In the genomic region with DNA sequence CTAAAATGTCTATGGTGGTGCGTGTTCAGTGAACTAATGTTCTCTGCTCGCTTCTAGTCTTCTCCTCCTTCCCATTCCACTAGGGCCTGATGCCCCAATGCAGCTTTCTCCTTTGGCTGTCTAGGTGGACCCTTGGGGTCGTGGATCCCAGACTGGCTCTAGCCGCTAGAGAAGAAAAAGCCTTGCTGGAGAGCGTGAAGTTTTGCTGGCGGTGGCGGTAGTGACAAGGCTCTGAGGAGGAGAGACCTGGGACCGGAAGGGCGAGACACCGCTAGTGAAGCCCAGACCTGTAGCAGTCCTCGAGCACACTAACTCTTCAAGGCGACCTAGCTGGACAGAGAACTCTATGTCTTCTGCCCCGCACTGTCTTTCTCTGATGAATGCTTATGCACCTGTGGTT, we compare ENCODE assay signal across 13 mouse cellular contexts. TPM values are rescaled to one million over a fixed set of nuclear protein-coding genes. Genes with fewer than 3 reads are reported as not detected.
DNase-seq lines count a peak whose midpoint lies in the region; ATAC-seq and TF ChIP-seq lines count a peak whose summit lies in the region.
"Had no signal": no experiment of that assay in that cellular context is flagged by ENCODE, and none has a peak within 500 bp of the region (broad histone marks: within the 10 kb centered on the region; RNA-seq: fewer than 3 reads in every experiment).

No protein-coding gene starts in this region.

- TF ChIP-seq POLR2A in lung, adult 2 months (IDR thresholded peaks at IDR 0.05; ENCODE audit: borderline replicate concordance, extremely low read depth, low read depth, low read length) = no peak

- 9% methylated on average over 13 of the region's 13 CpGs for WGBS in lung, adult 2 months
- WGBS in embryonic facial prominence, embryonic 11.5 days = under 1% methylated on average over 13 of the region's 13 CpGs
- 2% methylated on average over 13 of the region's 13 CpGs for WGBS in limb, embryonic 10.5 days
- 4% methylated on average over 13 of the region's 13 CpGs for WGBS in neural tube, embryonic 13.5 days

- no peak overlapping the region for H3K9ac ChIP-seq in embryonic facial prominence, embryonic 11.5 days (replicated peaks; ENCODE audit: low read length)
- peak overlapping the region; percentile 59 for H3K9ac ChIP-seq in neural tube, embryonic 13.5 days
- H3K9ac ChIP-seq: heart, embryonic 13.5 days; liver, embryonic 14.5 days; stomach, embryonic 15.5 days had no signal

- no peaks in the 10 kb centered on the region for H3K36me3 ChIP-seq in embryonic facial prominence, embryonic 11.5 days (replicated peaks; ENCODE audit: control insufficient read depth, insufficient read depth, low read depth, low read length)
- no peaks in the 10 kb centered on the region for H3K36me3 ChIP-seq in limb, embryonic 10.5 days
- H3K36me3 ChIP-seq in neural tube, embryonic 13.5 days = no peaks in the 10 kb centered on the region
- H3K36me3 ChIP-seq: heart, embryonic 13.5 days; stomach, embryonic 15.5 days had no signal

- no peaks in the 10 kb centered on the region for H3K9me3 ChIP-seq in embryonic facial prominence, embryonic 11.5 days (replicated peaks; ENCODE audit: control insufficient read depth, low read length)
- H3K9me3 ChIP-seq in limb, embryonic 10.5 days (replicated peaks) = no peaks in the 10 kb centered on the region
- H3K9me3 ChIP-seq in neural tube, embryonic 13.5 days = no peaks in the 10 kb centered on the region
- H3K9me3 ChIP-seq: heart, embryonic 13.5 days; stomach, embryonic 15.5 days had no signal

- H3K4me2 ChIP-seq in embryonic facial prominence, embryonic 11.5 days (ENCODE audit: low read depth, low read length) = no peak overlapping the region
- peak overlapping the region; percentile 55 for H3K4me2 ChIP-seq in neural tube, embryonic 13.5 days
- H3K4me2 ChIP-seq: heart, embryonic 13.5 days; stomach, embryonic 15.5 days had no signal

- intact Hi-C loops in gastrocnemius, postnatal 36 days (cut with DNase I) = no loop called here

- H3K27ac ChIP-seq in embryonic facial prominence, embryonic 11.5 days (replicated peaks; ENCODE audit: low read depth, low read length) = no peak overlapping the region
- no peak overlapping the region for H3K27ac ChIP-seq in limb, embryonic 10.5 days
- peak overlapping the region; percentile 90 for H3K27ac ChIP-seq in neural tube, embryonic 13.5 days (replicated peaks)
- H3K27ac ChIP-seq: heart, embryonic 13.5 days; liver, embryonic 14.5 days; stomach, embryonic 15.5 days had no signal

- peaks cover 59% of the 10 kb centered on the region for H3K27me3 ChIP-seq in embryonic facial prominence, embryonic 11.5 days (ENCODE audit: control insufficient read depth, insufficient read depth, low read length)
- H3K27me3 ChIP-seq in limb, embryonic 10.5 days (ENCODE audit: low read depth, poor library complexity, severe bottlenecking) = peaks cover 100% of the 10 kb centered on the region
- H3K27me3 ChIP-seq in neural tube, embryonic 13.5 days = peaks cover 84% of the 10 kb centered on the region

- TF ChIP-seq CTCF in lung, adult 2 months (IDR thresholded peaks at IDR 0.05; ENCODE audit: insufficient read depth, low read length) = no peak

- peak; percentile 17 for DNase-seq in lung, adult 2 months
- DNase-seq in lung, adult 18-20 months = no peak
- DNase-seq in embryonic facial prominence, embryonic 11.5 days (ENCODE audit: low spot score) = peak; percentile 11
- DNase-seq in limb, embryonic 10.5 days (ENCODE audit: low spot score) = peak; percentile 57
- DNase-seq in layer of hippocampus, postnatal 36 days = no peak
- no peak for DNase-seq in gastrocnemius, postnatal 36 days
- no peak for DNase-seq in adrenal gland, adult 18-20 months (ENCODE audit: low spot score in 2 of 2)
- DNase-seq: cerebellum, postnatal 36 days; right cerebral cortex, adult 18-20 months had no signal

- H3K4me3 ChIP-seq in lung, adult 2 months (replicated peaks; ENCODE audit: extremely low read depth, low read depth, low read length) = no peak overlapping the region
- no peak overlapping the region for H3K4me3 ChIP-seq in embryonic facial prominence, embryonic 11.5 days (ENCODE audit: low read depth, low read length)
- no peak overlapping the region for H3K4me3 ChIP-seq in limb, embryonic 10.5 days
- peak overlapping the region; percentile 36 for H3K4me3 ChIP-seq in neural tube, embryonic 13.5 days
- H3K4me3 ChIP-seq: heart, embryonic 13.5 days; stomach, embryonic 15.5 days had no signal

- no peak for ATAC-seq in embryonic facial prominence, embryonic 11.5 days (replicated peaks; ENCODE audit: insufficient number of reproducible peaks, low FRiP score, low TSS enrichment, low read depth)
- ATAC-seq in neural tube, embryonic 13.5 days (ENCODE audit: low read depth) = no peak

- peaks cover 6% of the 10 kb centered on the region; the same call in 1 of the 2 replicates for H3K4me1 ChIP-seq in lung, adult 2 months (ENCODE audit: control insufficient read depth, insufficient read depth, low read length)
- H3K4me1 ChIP-seq in embryonic facial prominence, embryonic 11.5 days (ENCODE audit: control insufficient read depth, insufficient read depth, low read length) = peaks cover 4% of the 10 kb centered on the region
- peaks cover 26% of the 10 kb centered on the region for H3K4me1 ChIP-seq in limb, embryonic 10.5 days
- H3K4me1 ChIP-seq in neural tube, embryonic 13.5 days (replicated peaks) = peaks cover 62% of the 10 kb centered on the region

RNA-seq across cellular contexts. Expression of a gene that starts 19.4 kb away (rescaled TPM):
- 5.5 and 8.0 TPM in 2 replicates for polyA plus RNA-seq in lung, adult 2 months (2012; rRNA removed)
- polyA plus RNA-seq in embryonic facial prominence, embryonic 11.5 days (2014; fragmentation: Nextera tagmentation; extraction: Ambion mirVana) = 32.5 and 37.4 TPM in 2 replicates
- 24.8 and 26.2 TPM in 2 replicates for polyA plus RNA-seq in limb, embryonic 10.5 days (2016; fragmentation: Nextera tagmentation; extraction: Ambion mirVana)
- 36.4 and 37.0 TPM in 2 replicates for polyA plus RNA-seq in neural tube, embryonic 13.5 days (2015; fragmentation: Nextera tagmentation; extraction: Ambion mirVana)
- total RNA-seq in layer of hippocampus, postnatal 36 days (2021) = 10 to 100 TPM; 20.7 to 20.8 TPM
- total RNA-seq in gastrocnemius, postnatal 36 days (2021) = 10 to 100 TPM; 34.8 to 51.8 TPM
- total RNA-seq in adrenal gland, adult 18-20 months (2021) = 10 to 100 TPM; 38.5 to 39.0 TPM

Comparison
In these comparisons a context has a peak if more than half of its experiments do, and no peak if none do; other contexts are left out.
1. DNase-seq: peak in lung, adult 2 months (single experiment), embryonic facial prominence, embryonic 11.5 days (single experiment) and limb, embryonic 10.5 days (single experiment); none in lung, adult 18-20 months (0 of 2), layer of hippocampus, postnatal 36 days (0 of 2), gastrocnemius, postnatal 36 days (0 of 2) and adrenal gland, adult 18-20 months (0 of 2).